Mouse (Mus musculus): ENCODE measurements around the gene Crybb1.

The Crybb1 gene

GRCm38 (mm10) chr5:112286608-112286983, 31.0 kb downstream of the Crybb1 start:
- DNase-seq (ENCODE audit: low spot score in 2 of 2) = no peak

GRCm38 (mm10) chr5:112286984-112287641, 31.5 kb downstream of the Crybb1 start:
- DNase-seq (ENCODE audit: low spot score in 2 of 2) = no peak

- no peak for DNase-seq (ENCODE audit: low spot score in 2 of 2)
Observed at GRCm38 (mm10) chr5:112287652-112288051, 32.0 kb downstream of the Crybb1 start.

- no peak for DNase-seq (ENCODE audit: low spot score in 2 of 2)
Observed at GRCm38 (mm10) chr5:112288193-112289141, 32.9 kb downstream of the Crybb1 start.

GRCm38 (mm10) chr5:112289236-112289635, 33.6 kb downstream of the Crybb1 start:
- DNase-seq (ENCODE audit: low spot score in 2 of 2) = no peak

- DNase-seq (ENCODE audit: low spot score in 2 of 2) = no peak
Observed at GRCm38 (mm10) chr5:112289819-112290535, 34.4 kb downstream of the Crybb1 start.

- DNase-seq (ENCODE audit: low spot score in 2 of 2) = no peak
Observed at GRCm38 (mm10) chr5:112290536-112290880, 34.9 kb downstream of the Crybb1 start.

GRCm38 (mm10) chr5:112291866-112292265, 36.3 kb downstream of the Crybb1 start:
- DNase-seq (ENCODE audit: low spot score in 2 of 2) = no peak

- no peak for DNase-seq (ENCODE audit: low spot score in 2 of 2)
Observed at GRCm38 (mm10) chr5:112292343-112292980, 36.8 kb downstream of the Crybb1 start.

- no peak for DNase-seq (ENCODE audit: low spot score in 2 of 2)
Observed at GRCm38 (mm10) chr5:112293800-112294199, 38.2 kb downstream of the Crybb1 start.

GRCm38 (mm10) chr5:112294696-112295095, 39.1 kb downstream of the Crybb1 start:
- DNase-seq (ENCODE audit: low spot score in 2 of 2) = no peak

GRCm38 (mm10) chr5:112295162-112295561, 39.5 kb downstream of the Crybb1 start:
- no peak for DNase-seq (ENCODE audit: low spot score in 2 of 2)

- no peak for DNase-seq (ENCODE audit: low spot score in 2 of 2)
Observed at GRCm38 (mm10) chr5:112295564-112295963, 39.9 kb downstream of the Crybb1 start.

GRCm38 (mm10) chr5:112296404-112297181, 41.0 kb downstream of the Crybb1 start:
- DNase-seq (ENCODE audit: low spot score in 2 of 2) = no peak

GRCm38 (mm10) chr5:112297257-112297656, 41.6 kb downstream of the Crybb1 start:
- no peak for DNase-seq (ENCODE audit: low spot score in 2 of 2)

- no peak for DNase-seq (ENCODE audit: low spot score in 2 of 2)
Observed at GRCm38 (mm10) chr5:112298226-112298988, 42.8 kb downstream of the Crybb1 start.

GRCm38 (mm10) chr5:112299399-112299798, 43.8 kb downstream of the Crybb1 start:
- no peak for DNase-seq (ENCODE audit: low spot score in 2 of 2)

GRCm38 (mm10) chr5:112300112-112300511, 44.5 kb downstream of the Crybb1 start:
- no peak for DNase-seq (ENCODE audit: low spot score in 2 of 2)

- DNase-seq (ENCODE audit: low spot score in 2 of 2) = no peak
Observed at GRCm38 (mm10) chr5:112300721-112301308, 45.2 kb downstream of the Crybb1 start.

- DNase-seq (ENCODE audit: low spot score in 2 of 2) = no peak
Observed at GRCm38 (mm10) chr5:112301694-112302093, 46.1 kb downstream of the Crybb1 start.
